Mouse (Mus musculus): ENCODE measurements around the gene Prlh. TPM values are rescaled to one million over a fixed set of nuclear protein-coding genes. Genes with fewer than 3 reads are reported as not detected.
A peak's percentile ranks its signal among the peaks of the same experiment; 100 is the strongest.

Gene Prlh
- total and polyA plus RNA-seq, 2 experiments from 2014 or later: 1.5 TPM; not detected in 1

DNA sequence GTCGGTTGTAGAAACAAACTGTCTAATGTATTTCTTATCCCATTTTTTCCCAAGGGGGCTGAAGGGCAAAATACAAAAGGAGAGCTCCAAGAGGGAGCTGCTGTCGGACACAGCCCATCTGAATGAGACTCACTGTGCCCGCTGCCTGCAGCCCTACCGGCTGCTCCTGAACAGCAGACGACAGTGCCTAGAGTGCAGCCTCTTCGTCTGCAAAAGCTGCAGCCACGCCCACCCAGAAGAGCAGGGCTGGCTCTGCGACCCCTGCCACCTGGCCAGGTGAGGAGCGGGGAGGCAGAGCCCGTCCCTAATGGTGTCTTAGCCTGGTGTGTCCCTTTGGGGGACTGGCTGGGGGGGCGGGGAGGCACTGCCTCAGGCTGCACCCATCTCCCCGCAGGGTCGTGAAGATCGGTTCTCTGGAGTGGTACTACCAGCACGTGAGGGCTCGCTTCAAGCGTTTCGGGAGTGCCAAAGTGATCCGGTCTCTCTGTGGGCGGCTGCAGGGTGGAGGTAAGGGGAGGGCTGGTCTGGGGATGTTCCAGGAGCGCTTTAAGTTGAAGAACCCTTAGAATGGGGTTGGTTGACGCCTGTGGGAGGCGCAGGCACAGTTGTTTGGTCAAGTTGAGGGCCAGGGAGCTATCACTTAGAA is 24.9 kb upstream of the Prlh start:
- H3K4me2 ChIP-seq (ENCODE audit: low read depth, low read length): peak overlapping the region; percentile 53
- H3K27ac ChIP-seq: no peak overlapping the region
- ATAC-seq (peak; percentile 58), DNase-seq (ENCODE audit: low spot score) (peak; percentile 32)
- no peaks in the 10 kb centered on the region for H3K27me3 ChIP-seq (ENCODE audit: insufficient read depth, low read length)
- no peaks in the 10 kb centered on the region for H3K36me3 ChIP-seq (ENCODE audit: insufficient read depth, low read length)
- WGBS: 3% methylated on average over 23 of the region's 23 CpGs
- peak overlapping the region; percentile 18 for H3K4me3 ChIP-seq (ENCODE audit: low read length)
- TF ChIP-seq CTCF (IDR thresholded peaks at IDR 0.05; ENCODE audit: low read depth): peak; percentile 23
- no peaks in the 10 kb centered on the region for H3K9me3 ChIP-seq (ENCODE audit: low read length)
- no peak overlapping the region for H3K9ac ChIP-seq (replicated peaks; ENCODE audit: low read length)
- H3K4me1 ChIP-seq (ENCODE audit: insufficient read depth, low read length): peaks cover 7% of the 10 kb centered on the region

- peak; percentile 91 for TF ChIP-seq CTCF (IDR thresholded peaks at IDR 0.05; ENCODE audit: low read depth)
- H3K4me3 ChIP-seq (ENCODE audit: low read length): peak overlapping the region; percentile 18; the same call in 1 of the 2 replicates
Measured at GRCm38 (mm10) chr1:90928575-90928934, 24.4 kb upstream of the Prlh start.

DNA sequence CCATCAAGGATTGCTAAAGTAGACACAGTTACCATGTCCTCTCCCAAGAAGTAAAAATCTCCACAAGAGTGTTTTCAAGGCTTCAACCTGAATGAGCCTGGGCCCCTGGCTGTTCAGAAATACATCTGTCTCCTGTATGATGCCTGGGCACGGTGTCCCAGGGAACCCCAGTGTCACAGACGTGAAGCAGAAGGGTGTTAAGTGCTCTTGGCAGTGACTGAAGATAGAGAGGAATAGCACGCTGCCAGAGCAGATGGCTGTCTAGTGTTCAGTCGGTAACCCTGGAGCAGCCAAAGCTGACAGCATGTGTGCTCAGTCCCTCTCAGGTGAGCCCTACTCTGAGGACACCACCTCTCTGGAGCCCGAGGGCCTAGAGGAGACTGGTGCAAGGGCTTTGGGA is 19.9 kb upstream of the Prlh start:
- no peak overlapping the region for H3K4me3 ChIP-seq (ENCODE audit: low read length)
- WGBS: 54% methylated on average over 5 of the region's 5 CpGs
- no peak overlapping the region for H3K9ac ChIP-seq (replicated peaks; ENCODE audit: low read length)
- H3K36me3 ChIP-seq (ENCODE audit: insufficient read depth, low read length): no peaks in the 10 kb centered on the region
- H3K27me3 ChIP-seq (ENCODE audit: insufficient read depth, low read length): no peaks in the 10 kb centered on the region
- no peak overlapping the region for H3K27ac ChIP-seq
- ATAC-seq (peak; percentile 33; the same call in 1 of the 2 replicates), DNase-seq (ENCODE audit: low spot score) (peak; percentile 43)
- no peaks in the 10 kb centered on the region for H3K9me3 ChIP-seq (ENCODE audit: low read length)
- no peak overlapping the region for H3K4me2 ChIP-seq (ENCODE audit: low read depth, low read length)
- H3K4me1 ChIP-seq (ENCODE audit: insufficient read depth, low read length): peaks cover 3% of the 10 kb centered on the region
- TF ChIP-seq CTCF (IDR thresholded peaks at IDR 0.05; ENCODE audit: low read depth): no peak

More at GRCm38 (mm10) chr1:90928575-90928934, 24.4 kb upstream of the Prlh start:
- H3K9me3 ChIP-seq (ENCODE audit: low read length): no peaks in the 10 kb centered on the region
- ATAC-seq (peak; percentile 72; the same call in 1 of the 2 replicates), DNase-seq (ENCODE audit: low spot score) (peak; percentile 93)
- H3K4me1 ChIP-seq (ENCODE audit: insufficient read depth, low read length): peaks cover 7% of the 10 kb centered on the region
- no peaks in the 10 kb centered on the region for H3K36me3 ChIP-seq (ENCODE audit: insufficient read depth, low read length)
- no peak overlapping the region for H3K27ac ChIP-seq
- 2% methylated on average over 6 of the region's 6 CpGs for WGBS
- no peak overlapping the region for H3K9ac ChIP-seq (replicated peaks; ENCODE audit: low read length)
- peak overlapping the region; percentile 53 for H3K4me2 ChIP-seq (ENCODE audit: low read depth, low read length)
- H3K27me3 ChIP-seq (ENCODE audit: insufficient read depth, low read length): no peaks in the 10 kb centered on the region

- WGBS: 72% methylated on average over 9 of the region's 9 CpGs
- no peaks in the 10 kb centered on the region for H3K27me3 ChIP-seq (ENCODE audit: insufficient read depth, low read length)
- no peak for TF ChIP-seq CTCF (IDR thresholded peaks at IDR 0.05; ENCODE audit: low read depth)
- no peaks in the 10 kb centered on the region for H3K36me3 ChIP-seq (ENCODE audit: insufficient read depth, low read length)
- ATAC-seq (no peak), DNase-seq (ENCODE audit: low spot score) (no peak)
- no peak overlapping the region for H3K9ac ChIP-seq (replicated peaks; ENCODE audit: low read length)
- H3K4me2 ChIP-seq (ENCODE audit: low read depth, low read length): no peak overlapping the region
- H3K27ac ChIP-seq: no peak overlapping the region
- H3K4me1 ChIP-seq (ENCODE audit: insufficient read depth, low read length): no peaks in the 10 kb centered on the region
- H3K9me3 ChIP-seq (ENCODE audit: low read length): no peaks in the 10 kb centered on the region
- no peak overlapping the region for H3K4me3 ChIP-seq (ENCODE audit: low read length)
Measured at GRCm38 (mm10) chr1:90936990-90937389, 15.9 kb upstream of the Prlh start.

DNA sequence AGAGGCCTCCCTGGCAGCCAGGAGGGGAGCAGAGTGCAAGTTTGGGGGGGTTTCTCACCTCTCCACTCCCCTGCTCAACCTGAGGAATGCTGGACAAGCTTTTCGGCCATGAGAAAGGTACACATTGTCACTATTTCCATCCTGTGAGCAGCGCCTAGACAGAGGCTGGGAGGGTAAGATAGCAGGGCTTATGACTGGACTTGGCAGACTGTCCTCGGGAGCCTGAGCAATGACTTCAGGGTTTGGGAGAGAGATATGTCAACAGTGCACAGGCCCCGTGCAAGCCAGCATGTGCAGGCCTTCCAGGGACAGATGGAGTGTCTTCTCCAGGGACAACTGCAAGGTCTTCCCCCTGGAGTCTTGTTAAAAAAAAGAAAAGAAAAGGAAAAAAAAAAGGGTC is 12.9 kb upstream of the Prlh start:
- H3K9ac ChIP-seq (replicated peaks; ENCODE audit: low read length): no peak overlapping the region
- H3K36me3 ChIP-seq (ENCODE audit: insufficient read depth, low read length): no peaks in the 10 kb centered on the region
- ATAC-seq (no peak), DNase-seq (ENCODE audit: low spot score) (no peak)
- H3K4me3 ChIP-seq (ENCODE audit: low read length): no peak overlapping the region
- WGBS: 86% methylated on average over 4 of the region's 4 CpGs
- no peak for TF ChIP-seq CTCF (IDR thresholded peaks at IDR 0.05; ENCODE audit: low read depth)
- no peak overlapping the region for H3K27ac ChIP-seq
- H3K9me3 ChIP-seq (ENCODE audit: low read length): no peaks in the 10 kb centered on the region
- H3K4me1 ChIP-seq (ENCODE audit: insufficient read depth, low read length): no peaks in the 10 kb centered on the region
- H3K4me2 ChIP-seq (ENCODE audit: low read depth, low read length): no peak overlapping the region
- H3K27me3 ChIP-seq (ENCODE audit: insufficient read depth, low read length): no peaks in the 10 kb centered on the region

DNA sequence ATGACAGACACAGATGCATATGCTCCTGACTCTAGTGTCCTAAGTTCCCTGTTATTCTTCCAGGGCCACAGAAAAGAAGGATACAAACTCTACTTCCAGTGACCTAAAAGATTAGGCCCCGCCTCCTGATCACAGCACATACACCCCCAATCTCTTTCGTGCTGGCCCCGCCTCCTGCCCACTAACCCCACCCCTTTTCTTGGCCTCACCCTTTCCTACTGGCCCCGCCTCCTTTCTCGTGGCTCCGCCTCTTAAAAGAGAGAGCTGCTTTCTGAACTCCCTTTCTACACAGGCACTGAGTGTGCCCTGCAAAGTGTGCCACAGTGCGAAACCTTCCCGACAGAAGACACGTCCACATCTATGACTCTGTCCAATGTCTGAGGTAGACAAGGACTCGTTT is 7.7 kb upstream of the Prlh start:
- H3K9me3 ChIP-seq (ENCODE audit: low read length): no peaks in the 10 kb centered on the region
- no peaks in the 10 kb centered on the region for H3K27me3 ChIP-seq (ENCODE audit: insufficient read depth, low read length)
- H3K9ac ChIP-seq (replicated peaks; ENCODE audit: low read length): no peak overlapping the region
- ATAC-seq: no peak
- 52% methylated on average over 10 of the region's 10 CpGs for WGBS
- no peak for TF ChIP-seq CTCF (IDR thresholded peaks at IDR 0.05; ENCODE audit: low read depth)
- H3K36me3 ChIP-seq (ENCODE audit: insufficient read depth, low read length): no peaks in the 10 kb centered on the region
- H3K4me3 ChIP-seq (ENCODE audit: low read length): no peak overlapping the region
- H3K4me1 ChIP-seq (ENCODE audit: insufficient read depth, low read length): no peaks in the 10 kb centered on the region
- H3K27ac ChIP-seq: no peak overlapping the region
- DNase-seq (ENCODE audit: low spot score): no peak
- no peak overlapping the region for H3K4me2 ChIP-seq (ENCODE audit: low read depth, low read length)

DNA sequence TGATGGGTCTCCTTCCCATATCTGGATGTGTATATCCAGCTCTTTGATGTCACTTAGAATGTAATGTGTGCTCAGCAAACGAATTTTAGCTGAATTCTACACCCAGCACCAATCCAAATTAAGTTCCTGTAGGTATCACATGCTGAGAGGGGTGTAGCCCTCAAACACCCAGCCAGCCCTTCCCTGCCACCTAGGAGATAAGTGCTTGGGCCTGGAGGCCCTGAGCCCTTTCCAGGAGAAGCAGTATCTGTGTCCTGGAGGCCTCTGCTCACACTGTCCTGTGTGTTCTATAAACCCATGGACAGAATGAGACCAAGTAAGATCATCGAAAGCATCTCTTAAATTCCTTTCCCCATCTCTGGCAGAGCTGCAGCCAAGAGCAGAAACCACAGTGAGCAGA is 5.7 kb upstream of the Prlh start:
- DNase-seq (ENCODE audit: low spot score) (no peak), ATAC-seq (no peak)
- 75% methylated on average over 2 of the region's 2 CpGs for WGBS
- no peak for TF ChIP-seq CTCF (IDR thresholded peaks at IDR 0.05; ENCODE audit: low read depth)
- H3K36me3 ChIP-seq (ENCODE audit: insufficient read depth, low read length): no peaks in the 10 kb centered on the region
- H3K4me1 ChIP-seq (ENCODE audit: insufficient read depth, low read length): no peaks in the 10 kb centered on the region
- no peak overlapping the region for H3K27ac ChIP-seq
- no peaks in the 10 kb centered on the region for H3K9me3 ChIP-seq (ENCODE audit: low read length)
- no peak overlapping the region for H3K4me2 ChIP-seq (ENCODE audit: low read depth, low read length)
- no peak overlapping the region for H3K9ac ChIP-seq (replicated peaks; ENCODE audit: low read length)
- no peak overlapping the region for H3K4me3 ChIP-seq (ENCODE audit: low read length)
- no peaks in the 10 kb centered on the region for H3K27me3 ChIP-seq (ENCODE audit: insufficient read depth, low read length)
